ENCODE assay signal across 7 mouse cellular contexts in genomic region chr1:87568398-87568797, GRCm38 (mm10). TPM values are rescaled to one million over a fixed set of nuclear protein-coding genes. Genes with fewer than 3 reads are reported as not detected.
DNase-seq lines count a peak whose midpoint lies in the region; ATAC-seq and TF ChIP-seq lines count a peak whose summit lies in the region.

No protein-coding gene starts in this region.

- no peak overlapping the region for H3K4me3 ChIP-seq in layer of hippocampus, adult 2 months
- H3K4me3 ChIP-seq in spleen, adult 2 months (ENCODE audit: extremely low read depth, insufficient read depth, insufficient read length), result no peak overlapping the region

- TF ChIP-seq CTCF in layer of hippocampus, adult 2 months (conservative IDR thresholded peaks at IDR 0.05), result peak; percentile 79
- peak; percentile 37; the same call in 1 of the 2 replicates for TF ChIP-seq CTCF in spleen, adult 2 months (IDR thresholded peaks at IDR 0.05; ENCODE audit: extremely low read depth, insufficient read depth, insufficient read length, insufficient replicate concordance)

- DNase-seq in layer of hippocampus, adult 2 months (ENCODE audit: low spot score in 2 of 2), result peak in 1 of 2 experiments; percentile 24
- DNase-seq in layer of hippocampus, adult 9-10 months (ENCODE audit: low spot score), result no peak
- DNase-seq in R1 (ENCODE audit: low read depth, low spot score), result peak; percentile 79
- DNase-seq in spleen, adult 2 months (ENCODE audit: low read depth in 1 of 2, low spot score in 2 of 2), result peak; percentile 26 to 34
- DNase-seq in ovary, postnatal 10 days (ENCODE audit: low spot score), result no peak
- DNase-seq in heart, postnatal 4 days, result no peak

- no peak overlapping the region for H3K27ac ChIP-seq in layer of hippocampus, adult 2 months
- H3K27ac ChIP-seq in spleen, adult 2 months (ENCODE audit: insufficient read depth, low read length), result no peak overlapping the region

- no peak for TF ChIP-seq POLR2A in spleen, adult 2 months (IDR thresholded peaks at IDR 0.05; ENCODE audit: low read depth, low read length)

- H3K27me3 ChIP-seq in spleen, adult 2 months (ENCODE audit: control insufficient read depth, insufficient read depth, low read length), result no peaks in the 10 kb centered on the region

- no peaks in the 10 kb centered on the region for H3K4me1 ChIP-seq in spleen, adult 2 months (ENCODE audit: control insufficient read depth, insufficient read depth, insufficient read length)

- WGBS in spleen, adult 2 months, result 62% methylated on average over 6 of the region's 6 CpGs

- no peaks in the 10 kb centered on the region for H3K36me3 ChIP-seq in spleen, adult 2 months (ENCODE audit: control insufficient read depth, insufficient read depth, low read length)

- ATAC-seq in granulocyte monocyte progenitor cell, adult 5-6 weeks (replicated peaks; ENCODE audit: poor library complexity, severe bottlenecking), result peak; percentile 53

RNA-seq across cellular contexts. Expression of gene Ngef, which starts 5.3 kb away (rescaled TPM):
- 100 to 1,000 TPM; 100 to 105 TPM for total RNA-seq in layer of hippocampus, adult 2 months (2021)
- total RNA-seq in granulocyte monocyte progenitor cell, adult 5-6 weeks (2014; fragmentation: Nextera tagmentation), result not detected in 2 replicates
- not detected in 2 replicates for total RNA-seq in granulocyte monocyte progenitor cell, adult 5-6 weeks (2017)
- 0.09 and 0.22 TPM in 2 replicates for polyA plus RNA-seq in spleen, adult 2 months (2012; rRNA removed)
- under 1 TPM; 0.29 to 0.41 TPM for total RNA-seq in heart, postnatal 4 days (2021)

RNA-seq across cellular contexts. Expression of gene Inpp5d, which starts 51.7 kb away (rescaled TPM):
- total RNA-seq in layer of hippocampus, adult 2 months (2021), result 10 to 100 TPM; 14.1 to 21.0 TPM
- 104 and 179 TPM in 2 replicates for total RNA-seq in granulocyte monocyte progenitor cell, adult 5-6 weeks (2014; fragmentation: Nextera tagmentation)
- 52.2 and 73.5 TPM in 2 replicates for total RNA-seq in granulocyte monocyte progenitor cell, adult 5-6 weeks (2017)
- 204 and 282 TPM in 2 replicates for polyA plus RNA-seq in spleen, adult 2 months (2012; rRNA removed)
- total RNA-seq in heart, postnatal 4 days (2021), result 10 to 100 TPM; 10.7 to 15.6 TPM

RNA-seq across cellular contexts. Expression of gene Neu2, which starts 58.7 kb away (rescaled TPM):
- under 1 TPM; 0.38 to 0.44 TPM for total RNA-seq in layer of hippocampus, adult 2 months (2021)
- not detected in 2 replicates for total RNA-seq in granulocyte monocyte progenitor cell, adult 5-6 weeks (2014; fragmentation: Nextera tagmentation)
- not detected in 2 replicates for total RNA-seq in granulocyte monocyte progenitor cell, adult 5-6 weeks (2017)
- 0.29 and 0.33 TPM in 2 replicates for polyA plus RNA-seq in spleen, adult 2 months (2012; rRNA removed)
- not detected for total RNA-seq in heart, postnatal 4 days (2021)

Comparison
In these comparisons a context has a peak if more than half of its experiments do, and no peak if none do; other contexts are left out.
1. DNase-seq: peak in R1 (single experiment) and spleen, adult 2 months (2 of 2); none in layer of hippocampus, adult 9-10 months (single experiment), ovary, postnatal 10 days (single experiment) and heart, postnatal 4 days (single experiment).
2. RNA of gene Ngef, which starts 5.3 kb away (total RNA-seq): 100 to 105 TPM in layer of hippocampus, adult 2 months; 0.29 to 0.41 TPM in heart, postnatal 4 days and not detected in granulocyte monocyte progenitor cell, adult 5-6 weeks; every median in the first group is over 10 times any median in the second.